Mouse (Mus musculus): ENCODE measurements around the gene Il18r1.

DNA sequence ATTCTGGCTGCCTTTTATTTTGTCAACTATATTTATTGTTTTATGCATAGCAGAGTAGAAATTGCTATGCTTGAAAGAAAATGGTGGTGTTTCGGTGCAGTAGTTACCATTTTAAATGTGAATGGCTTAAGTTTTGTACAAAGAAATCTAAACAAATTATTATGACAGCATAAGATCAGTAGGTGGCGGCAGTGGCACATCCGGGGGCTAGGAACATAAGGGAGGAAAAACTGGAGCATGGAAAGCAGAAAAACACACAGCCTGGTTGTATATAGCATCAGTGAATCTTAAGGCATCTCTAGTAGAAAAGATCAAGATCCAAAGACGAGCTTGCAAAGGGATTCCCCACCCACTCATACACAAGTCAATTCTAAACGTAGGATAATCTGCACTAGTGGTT, 72.2 kb downstream of the Il18r1 start:
- TF ChIP-seq CTCF (IDR thresholded peaks at IDR 0.05; ENCODE audit: low read depth, low read length): no peak
- no peak for TF ChIP-seq GATA2 (IDR thresholded peaks at IDR 0.05; ENCODE audit: borderline replicate concordance, low read depth, low read length)

Data from G1E (cell line).